Mouse (Mus musculus) urinary bladder, postnatal 0 days (tissue): Measurements from ENCODE around the gene Disp1. TPM values are rescaled to one million over a fixed set of nuclear protein-coding genes. Genes with fewer than 3 reads are reported as not detected.

Experiments used
- microRNA-seq: library from miRNA; unstranded; fragments of <30 nt; microRNA quantifications from one replicate; pipeline ENCODE4, GENCODE M21; 2016
- polyA plus RNA-seq: library from polyadenylated mRNA; unstranded; fragments of >200 nt; fragmentation: Nextera tagmentation; extraction: Ambion mirVana; gene quantifications from 2 replicates; pipeline ENCODE4 v1.2.1, GENCODE M21; 2015

Gene Disp1
- 5.6 and 5.7 TPM in 2 replicates for polyA plus RNA-seq

DNA sequence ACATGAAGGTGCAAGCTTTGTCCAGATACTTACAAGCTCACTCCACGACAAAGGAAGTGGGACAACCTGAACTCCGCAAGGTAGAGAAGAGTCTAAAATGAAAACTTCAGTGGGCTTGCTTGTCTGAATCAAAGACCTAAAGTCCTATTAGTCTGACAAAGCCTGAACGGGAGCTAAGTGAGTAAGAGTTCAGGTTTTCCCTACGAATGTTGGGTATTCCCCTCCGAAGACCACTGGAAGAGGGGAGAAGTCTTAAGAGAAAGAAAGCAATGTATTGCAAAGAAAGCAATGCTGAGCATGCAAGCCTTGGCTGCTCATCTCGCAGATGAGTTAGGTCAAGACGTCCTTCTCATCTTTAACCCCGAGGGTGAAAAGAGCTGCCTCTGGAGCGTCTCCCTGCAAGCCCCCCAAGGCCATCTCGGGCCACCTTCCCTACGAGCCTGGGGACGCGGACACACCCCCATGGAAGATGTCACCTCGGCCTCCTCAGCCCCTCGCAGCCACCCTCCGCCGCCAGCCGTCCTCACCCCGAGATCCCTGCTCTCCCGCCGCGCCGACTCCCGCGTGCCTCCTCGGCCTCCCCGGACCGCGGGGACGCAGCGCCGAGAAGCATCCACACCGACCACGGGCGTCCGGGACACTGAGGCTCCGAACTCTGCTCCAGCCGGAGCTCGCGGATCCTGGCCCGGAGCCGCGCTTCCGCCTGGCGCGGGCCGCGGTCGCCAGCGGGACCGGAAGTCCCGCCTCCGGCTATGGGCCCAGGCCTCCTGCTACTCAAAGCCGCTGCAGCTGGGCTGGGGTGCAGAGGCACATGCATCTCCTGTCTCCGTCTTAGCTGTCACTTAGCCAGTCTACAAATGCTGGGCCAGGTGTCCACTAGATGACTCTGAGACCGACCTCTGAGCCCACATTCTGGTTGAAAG, at the start of gene Disp1:
Disp1 (minus strand) TSS at position 727 of the 923 bp plus-strand sequence.

Small RNA genes lying within 50 kb of the gene (microRNA-seq; reads per million reads assigned to microRNA genes)
- gene Gm24975, result not detected

Other genes starting within 250 kb of the Disp1 start
- 29.1 and 30.6 TPM in 2 replicates for gene Aida, start 75.1 kb upstream of the Disp1 start, polyA plus RNA-seq
- gene Brox, start 75.7 kb upstream of the Disp1 start, polyA plus RNA-seq, result 27.5 and 32.6 TPM in 2 replicates
- gene Mia3, start 148.0 kb upstream of the Disp1 start, polyA plus RNA-seq, result 53.2 and 66.3 TPM in 2 replicates
- 20.0 and 21.8 TPM in 2 replicates for gene Taf1a, start 167.5 kb upstream of the Disp1 start, polyA plus RNA-seq
- gene Hhipl2, start 196.7 kb upstream of the Disp1 start, polyA plus RNA-seq, result not detected in 2 replicates